Mouse (Mus musculus) heart, embryonic 13.5 days (tissue): ENCODE data around the gene Shisal1. TPM values are rescaled to one million over a fixed set of nuclear protein-coding genes. Genes with fewer than 3 reads are reported as not detected.

Experiments
- ATAC-seq: fragments of 200-750 bp; cut with Nextera tagmentation; 2 replicates; pipeline ENCODE4 v1.8.0; 2017; ENCODE audit warnings: moderate TSS enrichment; ENCODE audit not compliant: insufficient number of reproducible peaks, low FRiP score, low TSS enrichment; ENCODE audit errors: extremely low read depth
- H3K27ac ChIP-seq: fragments of 300-500 bp; sonication (generic); replicated peaks from 2 replicates; pipeline ENCODE4 v1.5.1; 2015; ENCODE audit warnings: moderate library complexity, mild to moderate bottlenecking, inconsistent platforms
- H3K27me3 ChIP-seq: fragments of 300-500 bp; sonication (generic); replicated peaks from 2 replicates; pipeline ENCODE4 v1.6.1; 2015; ENCODE audit warnings: mild to moderate bottlenecking, inconsistent platforms
- H3K36me3 ChIP-seq: fragments of 300-500 bp; sonication (generic); 2 replicates; pipeline ENCODE4 v1.6.1; 2015; ENCODE audit warnings: mild to moderate bottlenecking, inconsistent platforms
- H3K4me1 ChIP-seq: fragments of 300-500 bp; sonication (generic); 2 replicates; pipeline ENCODE4 v1.6.1; 2015; ENCODE audit warnings: inconsistent platforms
- H3K4me2 ChIP-seq: fragments of 300-500 bp; sonication (generic); 2 replicates; pipeline ENCODE4 v1.6.1; 2015; ENCODE audit warnings: inconsistent platforms, mild to moderate bottlenecking, moderate library complexity
- H3K4me3 ChIP-seq: fragments of 300-500 bp; sonication (generic); 2 replicates; pipeline ENCODE4 v1.5.1; 2015; ENCODE audit warnings: moderate library complexity, mild to moderate bottlenecking, inconsistent platforms
- H3K9ac ChIP-seq: fragments of 300-500 bp; sonication (generic); 2 replicates; pipeline ENCODE4 v1.6.1; 2015; ENCODE audit warnings: inconsistent platforms, mild to moderate bottlenecking, moderate library complexity
- H3K9me3 ChIP-seq: fragments of 300-500 bp; sonication (generic); 2 replicates; pipeline ENCODE4 v1.6.1; 2016; ENCODE audit warnings: inconsistent platforms
- WGBS: fragments of 180-500 bp; shearing (Covaris S2); methylation state at CpG from one replicate; pipeline ENCODE4 v1.1.7; 2015; ENCODE audit warnings: mixed read lengths; 5-methylcytosine and 5-hydroxymethylcytosine counted together
- polyA plus RNA-seq: library from polyadenylated mRNA; unstranded; fragments of >200 nt; fragmentation: Nextera tagmentation; extraction: Ambion mirVana; gene quantifications from 2 replicates; pipeline ENCODE4 v1.2.1, GENCODE M21; 2015

Gene Shisal1
- polyA plus RNA-seq, 1 experiment from 2014 or later, result 0.60 TPM

GRCm38 (mm10) chr15:84398617-84399016, 48.3 kb downstream of the Shisal1 start:
- 70% methylated on average over 4 of the region's 4 CpGs for WGBS
- Histone ChIP-seq H3K27ac (no peak overlapping the region), H3K4me2 (no peak overlapping the region), H3K9me3 (no peaks in the 10 kb centered on the region), H3K4me3 (no peak overlapping the region), H3K27me3 (peaks cover 21% of the 10 kb centered on the region), H3K9ac (no peak overlapping the region), H3K36me3 (no peaks in the 10 kb centered on the region), H3K4me1 (no peaks in the 10 kb centered on the region)
- ATAC-seq, result no peak

GRCm38 (mm10) chr15:84397663-84398169, 49.2 kb downstream of the Shisal1 start:
- Histone ChIP-seq H3K9me3 (no peaks in the 10 kb centered on the region), H3K9ac (no peak overlapping the region), H3K36me3 (no peaks in the 10 kb centered on the region), H3K4me2 (no peak overlapping the region), H3K27me3 (peaks cover 14% of the 10 kb centered on the region), H3K4me3 (no peak overlapping the region), H3K4me1 (no peaks in the 10 kb centered on the region), H3K27ac (no peak overlapping the region)
- ATAC-seq, result no peak
- 79% methylated on average over 14 of the region's 14 CpGs for WGBS

- Histone ChIP-seq H3K27ac (no peak overlapping the region), H3K9me3 (no peaks in the 10 kb centered on the region), H3K4me2 (no peak overlapping the region), H3K9ac (no peak overlapping the region), H3K4me3 (no peak overlapping the region), H3K4me1 (no peaks in the 10 kb centered on the region), H3K36me3 (no peaks in the 10 kb centered on the region), H3K27me3 (no peaks in the 10 kb centered on the region; the same call in 1 of the 2 replicates)
- WGBS, result 76% methylated on average over 14 of the region's 14 CpGs
- no peak for ATAC-seq
Measured at GRCm38 (mm10) chr15:84395341-84396067, 51.4 kb downstream of the Shisal1 start.

GRCm38 (mm10) chr15:84393341-84393740, 53.6 kb downstream of the Shisal1 start:
- Histone ChIP-seq H3K4me2 (no peak overlapping the region), H3K4me3 (no peak overlapping the region), H3K27me3 (no peaks in the 10 kb centered on the region; the same call in 1 of the 2 replicates), H3K36me3 (no peaks in the 10 kb centered on the region), H3K9me3 (peaks cover under 1% of the 10 kb centered on the region; the same call in 1 of the 2 replicates), H3K4me1 (no peaks in the 10 kb centered on the region), H3K27ac (no peak overlapping the region), H3K9ac (no peak overlapping the region)
- WGBS, result 36% methylated on average over 6 of the region's 6 CpGs
- no peak for ATAC-seq

GRCm38 (mm10) chr15:84392840-84393239, 54.1 kb downstream of the Shisal1 start:
- Histone ChIP-seq H3K27ac (no peak overlapping the region), H3K27me3 (no peaks in the 10 kb centered on the region; the same call in 1 of the 2 replicates), H3K9me3 (peaks cover 5% of the 10 kb centered on the region), H3K4me3 (no peak overlapping the region), H3K9ac (no peak overlapping the region), H3K36me3 (no peaks in the 10 kb centered on the region), H3K4me2 (no peak overlapping the region), H3K4me1 (no peaks in the 10 kb centered on the region)
- ATAC-seq, result no peak
- WGBS, result 67% methylated on average over 5 of the region's 5 CpGs

- no peak overlapping the region for H3K9ac ChIP-seq
- no peaks in the 10 kb centered on the region; the same call in 1 of the 2 replicates for H3K27me3 ChIP-seq
- no peak overlapping the region for H3K4me2 ChIP-seq
- 80% methylated on average over 4 of the region's 4 CpGs for WGBS
- H3K9me3 ChIP-seq, result peaks cover 12% of the 10 kb centered on the region
- no peak overlapping the region for H3K4me3 ChIP-seq
- H3K4me1 ChIP-seq, result no peaks in the 10 kb centered on the region
- ATAC-seq, result no peak
- no peaks in the 10 kb centered on the region for H3K36me3 ChIP-seq
- no peak overlapping the region for H3K27ac ChIP-seq
Measured at GRCm38 (mm10) chr15:84392131-84392530, 54.8 kb downstream of the Shisal1 start.

GRCm38 (mm10) chr15:84388698-84389131, 58.2 kb downstream of the Shisal1 start:
- H3K36me3 ChIP-seq, result no peaks in the 10 kb centered on the region
- H3K27me3 ChIP-seq, result no peaks in the 10 kb centered on the region
- no peak overlapping the region for H3K27ac ChIP-seq
- H3K4me2 ChIP-seq, result no peak overlapping the region
- no peaks in the 10 kb centered on the region for H3K4me1 ChIP-seq
- no peak for ATAC-seq
- peaks cover 19% of the 10 kb centered on the region for H3K9me3 ChIP-seq
- no peak overlapping the region for H3K4me3 ChIP-seq
- no peak overlapping the region for H3K9ac ChIP-seq
- 78% methylated on average over 8 of the region's 8 CpGs for WGBS

GRCm38 (mm10) chr15:84385995-84386565, 60.8 kb downstream of the Shisal1 start:
- H3K27ac ChIP-seq, result no peak overlapping the region
- H3K9ac ChIP-seq, result no peak overlapping the region
- no peaks in the 10 kb centered on the region for H3K36me3 ChIP-seq
- H3K9me3 ChIP-seq, result peaks cover 19% of the 10 kb centered on the region
- H3K4me2 ChIP-seq, result no peak overlapping the region
- H3K27me3 ChIP-seq, result no peaks in the 10 kb centered on the region; the same call in 1 of the 2 replicates
- no peak overlapping the region for H3K4me3 ChIP-seq
- H3K4me1 ChIP-seq, result no peaks in the 10 kb centered on the region
- ATAC-seq, result no peak
- 79% methylated on average over 8 of the region's 8 CpGs for WGBS

GRCm38 (mm10) chr15:84384066-84384465, 62.8 kb downstream of the Shisal1 start:
- peaks cover 19% of the 10 kb centered on the region for H3K9me3 ChIP-seq
- no peak overlapping the region for H3K9ac ChIP-seq
- WGBS, result 87% methylated on average over 9 of the region's 9 CpGs
- no peaks in the 10 kb centered on the region; the same call in 1 of the 2 replicates for H3K27me3 ChIP-seq
- H3K36me3 ChIP-seq, result no peaks in the 10 kb centered on the region
- H3K4me2 ChIP-seq, result no peak overlapping the region
- H3K4me3 ChIP-seq, result no peak overlapping the region
- no peak for ATAC-seq
- no peak overlapping the region for H3K27ac ChIP-seq
- H3K4me1 ChIP-seq, result no peaks in the 10 kb centered on the region

GRCm38 (mm10) chr15:84380181-84380580, 66.7 kb downstream of the Shisal1 start:
- no peak for ATAC-seq
- H3K4me3 ChIP-seq, result no peak overlapping the region
- WGBS, result 65% methylated on average over 10 of the region's 10 CpGs

GRCm38 (mm10) chr15:84378734-84379133, 68.2 kb downstream of the Shisal1 start:
- Histone ChIP-seq H3K27me3 (no peaks in the 10 kb centered on the region; the same call in 1 of the 2 replicates), H3K9ac (no peak overlapping the region), H3K27ac (no peak overlapping the region), H3K4me2 (no peak overlapping the region), H3K4me1 (no peaks in the 10 kb centered on the region), H3K36me3 (no peaks in the 10 kb centered on the region), H3K4me3 (no peak overlapping the region), H3K9me3 (peaks cover 12% of the 10 kb centered on the region)
- 73% methylated on average over 9 of the region's 9 CpGs for WGBS
- no peak for ATAC-seq

More at GRCm38 (mm10) chr15:84380181-84380580, 66.7 kb downstream of the Shisal1 start:
- Histone ChIP-seq H3K9me3 (peaks cover 5% of the 10 kb centered on the region), H3K36me3 (no peaks in the 10 kb centered on the region), H3K27me3 (no peaks in the 10 kb centered on the region; the same call in 1 of the 2 replicates), H3K27ac (no peak overlapping the region), H3K4me2 (no peak overlapping the region), H3K9ac (no peak overlapping the region), H3K4me1 (no peaks in the 10 kb centered on the region)
